Mouse (Mus musculus): ENCODE data around the gene Dhrs2.
A peak's percentile ranks its signal among the peaks of the same experiment; 100 is the strongest.

Dhrs2 gene

GRCm38 (mm10) chr14:55248284-55248683, 26.5 kb downstream of the Dhrs2 start:
- DNase-seq (ENCODE audit: low spot score in 2 of 2): peak in 1 of 2 experiments; percentile 8

- peak in 1 of 2 experiments; percentile 4 for DNase-seq (ENCODE audit: low spot score in 2 of 2)
Measured at GRCm38 (mm10) chr14:55253580-55253979, 31.8 kb downstream of the Dhrs2 start.

- no peak for DNase-seq (ENCODE audit: low spot score in 2 of 2)
Measured at GRCm38 (mm10) chr14:55255443-55255842, 33.6 kb downstream of the Dhrs2 start.

- DNase-seq (ENCODE audit: low spot score in 2 of 2): peak; percentile 54 to 74
Measured at GRCm38 (mm10) chr14:55271158-55271557, 49.4 kb downstream of the Dhrs2 start.

GRCm38 (mm10) chr14:55273023-55273422, 51.2 kb downstream of the Dhrs2 start:
- no peak for DNase-seq (ENCODE audit: low spot score in 2 of 2)

GRCm38 (mm10) chr14:55274810-55275209, 53.0 kb downstream of the Dhrs2 start:
- DNase-seq (ENCODE audit: low spot score in 2 of 2): peak; percentile 34 to 51

GRCm38 (mm10) chr14:55279322-55280069, 57.7 kb downstream of the Dhrs2 start:
- no peak for DNase-seq (ENCODE audit: low spot score in 2 of 2)
